Mouse (Mus musculus): ENCODE results near the gene Usf2.

The Usf2 gene

DNA sequence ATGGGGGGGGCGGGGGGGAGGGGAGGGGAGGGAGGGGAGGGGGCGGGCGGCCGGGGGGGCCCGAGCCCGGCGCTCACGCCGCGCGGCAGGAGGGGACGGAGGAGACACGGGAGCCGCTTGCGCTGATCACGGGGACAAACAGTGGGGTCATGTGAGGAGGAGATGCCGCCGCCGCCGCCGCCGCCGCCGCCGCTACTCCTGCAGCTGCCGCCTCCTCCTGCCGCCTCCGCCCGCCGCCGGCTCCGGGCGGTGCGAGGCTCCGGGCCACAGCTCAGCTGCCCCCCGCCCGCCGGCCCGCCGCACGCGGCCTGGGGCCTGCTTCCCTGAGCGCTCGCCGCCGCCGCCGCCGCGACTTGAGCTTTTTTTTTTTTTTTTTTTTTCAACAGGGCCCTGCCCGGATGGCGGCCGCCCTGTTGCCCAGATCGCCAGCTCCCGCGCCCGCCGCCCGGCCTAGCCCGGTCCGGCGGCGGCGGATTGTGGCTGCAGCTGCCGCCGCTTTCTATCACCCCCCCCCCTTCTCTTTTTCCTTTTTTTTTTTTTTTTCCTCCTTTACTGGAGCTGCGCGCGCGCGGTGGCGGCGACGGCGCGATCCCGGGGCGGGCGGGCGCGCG, at the start of gene Usf2:
TSS of gene Usf2 (minus strand) at position 48 of the 611 bp plus-strand sequence.
- peak; percentile 72 for DNase-seq (ENCODE audit: low spot score in 2 of 2)

DNA sequence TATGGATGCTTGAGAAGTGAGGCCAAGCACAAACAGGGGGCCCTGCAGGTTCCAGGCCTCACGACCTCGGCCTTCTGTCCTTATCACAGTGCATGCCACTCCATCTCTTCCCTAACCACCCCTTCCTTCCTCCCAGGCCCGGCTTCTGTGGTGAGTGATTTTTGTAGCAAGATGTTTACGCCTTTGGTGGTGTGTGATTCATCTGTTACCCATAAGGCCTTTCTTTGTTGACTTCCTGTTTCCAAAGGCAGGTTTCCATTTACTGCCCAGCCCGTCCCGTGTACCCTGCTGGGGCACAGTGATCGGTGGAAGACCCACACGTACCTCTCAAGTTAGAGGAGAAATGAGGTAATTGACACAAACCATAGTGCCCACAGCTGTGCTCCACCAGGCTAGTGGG, 46.0 kb upstream of the Usf2 start:
- no peak for DNase-seq (ENCODE audit: low spot score in 2 of 2)

DNA sequence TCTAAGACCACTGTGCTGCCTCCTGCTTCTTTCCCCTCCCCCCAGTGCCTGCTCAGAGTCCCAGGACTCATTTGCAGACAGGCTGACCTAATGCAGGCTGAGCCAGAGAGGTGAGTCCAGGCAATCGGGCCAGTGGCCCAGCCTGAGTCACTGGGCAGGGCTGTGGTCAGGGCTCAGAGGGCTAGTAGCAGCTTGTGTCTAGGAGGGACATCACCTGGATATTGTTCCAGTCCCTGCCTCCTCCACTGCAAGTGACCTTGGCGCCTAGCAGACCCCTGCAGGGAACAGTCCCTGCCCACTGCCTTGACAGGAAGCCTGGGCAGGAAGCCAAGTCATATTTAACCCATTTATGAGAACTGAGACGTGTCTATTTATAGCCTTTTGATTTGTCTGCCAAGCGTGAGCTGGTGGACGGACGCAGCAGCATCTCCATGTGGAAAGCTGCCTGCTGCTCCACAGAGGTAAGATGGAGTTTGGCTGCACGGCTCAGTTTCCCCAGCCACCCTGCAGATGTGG, 44.0 kb upstream of the Usf2 start:
- DNase-seq (ENCODE audit: low spot score in 2 of 2) = peak; percentile 5 to 26

DNA sequence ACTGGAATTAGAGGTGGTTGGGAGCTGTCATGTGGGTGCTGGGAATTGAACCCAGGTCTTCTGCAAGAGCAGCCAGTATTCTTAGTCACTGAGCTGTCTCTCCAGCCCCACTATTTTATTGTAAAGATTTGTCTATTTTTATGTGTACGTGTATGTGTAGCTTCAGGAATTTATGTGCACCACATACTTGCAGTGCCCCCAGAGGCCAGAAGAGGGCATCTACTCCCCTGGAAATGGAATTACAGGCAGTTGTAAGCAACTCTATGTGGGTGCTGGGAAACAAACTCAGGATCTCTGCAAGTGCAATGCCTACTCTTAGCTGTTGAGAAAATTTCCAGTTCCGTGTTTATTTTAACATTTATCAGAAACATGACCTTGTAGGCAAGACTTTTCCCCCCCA, 39.9 kb upstream of the Usf2 start:
- DNase-seq (ENCODE audit: low spot score in 2 of 2) = no peak

DNA sequence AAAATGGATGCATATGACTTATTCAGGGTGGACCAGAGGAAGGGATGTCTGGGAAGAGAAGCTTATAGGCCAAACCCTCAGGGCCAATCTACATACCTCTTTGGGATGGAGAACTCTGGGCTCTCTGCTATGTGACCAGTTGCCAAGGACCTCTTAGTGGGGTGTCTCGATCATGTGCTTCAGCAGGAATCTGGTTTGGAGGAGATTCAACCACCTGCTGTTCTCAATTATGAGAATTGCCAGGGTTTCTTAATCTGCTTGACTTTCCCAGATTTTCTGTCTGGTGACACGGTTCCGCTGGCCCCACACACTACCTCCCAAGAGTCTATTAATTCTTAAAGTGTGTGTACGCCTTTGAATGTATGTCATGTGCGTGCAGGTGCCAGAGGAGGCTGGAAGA, 37.4 kb upstream of the Usf2 start:
- DNase-seq (ENCODE audit: low spot score in 2 of 2) = no peak

DNA sequence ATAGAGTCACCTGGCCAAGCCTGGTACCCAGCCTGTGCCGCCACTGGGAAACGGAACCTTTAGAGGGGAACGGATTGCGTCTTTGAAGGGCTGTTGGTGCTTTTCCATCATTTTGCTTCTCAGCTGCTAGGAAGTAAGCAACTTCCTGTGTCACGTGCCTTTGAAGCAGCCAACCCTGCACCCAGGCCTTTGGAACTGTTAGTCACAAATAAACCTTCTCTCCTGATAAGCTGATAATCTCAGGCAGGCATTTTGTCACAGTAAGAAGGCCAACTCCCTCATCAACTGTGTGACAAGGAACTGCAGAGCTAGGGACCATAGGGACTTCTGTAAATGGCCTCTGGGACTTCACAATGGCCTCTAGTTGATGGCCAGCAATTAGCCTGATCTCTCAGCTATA, 35.5 kb upstream of the Usf2 start:
- no peak for DNase-seq (ENCODE audit: low spot score in 2 of 2)

DNA sequence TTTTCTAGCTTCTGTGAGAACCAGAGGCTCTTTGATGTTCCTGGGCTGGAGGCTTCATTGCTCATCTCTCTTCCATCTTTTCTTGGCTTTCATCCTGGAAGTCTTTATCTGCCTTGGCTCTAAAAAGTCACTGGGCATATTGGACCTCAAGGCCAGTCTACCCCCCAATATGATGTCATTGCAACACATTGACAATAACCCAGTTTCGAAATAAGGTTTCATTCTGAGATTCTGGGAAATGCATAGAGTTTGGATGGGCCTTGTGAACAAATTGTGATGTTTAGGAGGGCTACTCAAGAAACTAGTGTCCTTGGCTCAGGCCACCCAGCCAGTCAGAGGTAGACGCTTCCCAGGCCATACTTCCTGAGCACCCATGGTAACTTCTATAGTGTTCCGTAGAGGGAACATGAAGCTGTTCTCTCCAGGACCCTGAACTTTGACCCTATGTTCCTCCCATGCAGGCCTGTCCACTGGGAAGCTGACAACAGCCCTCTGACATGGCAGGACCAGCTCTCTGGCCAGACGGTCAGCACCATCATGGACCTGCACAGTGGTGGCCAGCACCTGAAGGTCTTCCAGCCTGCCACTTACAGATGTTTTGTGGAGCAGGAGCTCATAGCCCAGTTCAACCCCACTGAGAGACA, 32.0 kb upstream of the Usf2 start:
- DNase-seq (ENCODE audit: low spot score in 2 of 2) = no peak

DNA sequence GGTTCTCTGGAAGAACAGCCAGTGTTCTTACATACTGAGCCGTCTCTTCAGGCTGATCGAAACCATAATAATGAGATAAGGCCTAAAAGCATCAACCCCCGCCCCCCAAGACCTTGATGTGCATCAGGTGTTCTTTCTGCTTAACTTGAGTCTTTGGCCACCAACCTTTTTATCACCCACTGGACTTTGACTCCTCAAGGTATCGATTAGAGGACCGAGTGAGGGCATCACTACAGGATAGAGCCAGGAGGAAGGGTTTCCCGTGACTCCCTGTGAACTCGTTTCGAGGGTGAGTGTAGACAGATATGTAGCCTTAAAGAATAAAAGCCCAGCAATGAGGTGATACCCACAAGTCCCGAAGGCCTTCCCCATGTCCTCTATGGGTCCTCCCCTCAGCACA, 28.8 kb upstream of the Usf2 start:
- no peak for DNase-seq (ENCODE audit: low spot score in 2 of 2)

DNA sequence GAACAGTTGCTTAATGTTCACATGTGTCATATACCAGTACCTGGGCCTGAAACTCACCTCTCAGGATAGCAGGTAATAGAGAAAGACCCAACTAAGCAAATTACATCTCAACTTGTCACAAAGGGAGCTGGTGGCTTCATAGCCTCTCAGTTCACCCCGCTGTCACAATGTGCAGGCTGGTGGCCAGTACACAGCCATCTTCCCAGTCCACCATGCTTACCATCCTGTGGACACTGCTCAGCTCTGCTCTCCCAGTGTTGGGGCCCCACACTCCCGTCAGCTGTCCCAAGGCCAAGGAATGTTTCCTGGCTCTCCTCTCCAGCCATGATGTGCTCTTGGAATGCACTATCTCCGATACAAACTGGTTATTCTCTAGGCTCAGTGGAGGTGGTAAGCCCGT, 25.1 kb upstream of the Usf2 start:
- no peak for DNase-seq (ENCODE audit: low spot score in 2 of 2)

DNA sequence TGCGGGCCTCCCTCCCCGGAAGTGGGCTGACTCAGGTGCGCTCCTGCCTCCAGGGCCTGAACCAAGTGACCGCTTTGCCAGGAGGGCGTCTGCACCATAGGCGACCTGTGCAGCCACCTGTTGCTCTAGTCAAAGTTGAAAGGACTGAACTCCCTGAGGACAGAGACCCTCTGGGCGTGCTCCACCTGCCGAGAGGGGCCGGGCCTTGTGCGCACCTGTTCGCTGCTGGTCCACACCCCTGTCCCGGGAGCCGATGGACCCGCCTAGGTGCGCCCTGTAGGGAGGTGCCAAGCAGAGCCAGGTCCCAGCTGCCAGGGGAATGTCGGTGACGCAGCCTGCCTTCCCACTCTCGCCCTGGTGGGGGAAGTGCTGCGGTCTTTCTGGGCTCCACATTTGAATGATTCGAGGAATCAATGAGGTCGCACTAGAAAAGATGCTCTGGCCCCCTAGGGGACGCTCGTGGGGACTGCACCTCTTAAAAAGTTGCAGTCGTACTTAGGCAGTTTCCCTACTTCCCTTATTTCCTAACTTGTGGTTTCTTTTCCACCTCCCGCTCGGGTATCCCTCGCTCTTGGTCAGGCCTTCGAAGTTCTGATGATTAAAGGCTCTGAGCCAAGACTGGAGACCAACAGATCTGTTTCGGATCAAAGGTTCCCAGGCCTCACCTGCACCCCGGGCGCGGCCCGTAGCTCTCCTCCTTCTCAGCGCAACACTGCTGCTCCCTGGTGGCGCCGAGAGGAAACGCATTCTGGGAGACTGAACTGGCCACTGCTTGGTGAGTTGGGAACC, 17.1 kb upstream of the Usf2 start, which contains the start of gene Fam187b:
TSS of gene Fam187b (plus strand) at position 290 of the 789 bp plus-strand sequence.
- DNase-seq (ENCODE audit: low spot score in 2 of 2) = peak; percentile 66 to 72

DNA sequence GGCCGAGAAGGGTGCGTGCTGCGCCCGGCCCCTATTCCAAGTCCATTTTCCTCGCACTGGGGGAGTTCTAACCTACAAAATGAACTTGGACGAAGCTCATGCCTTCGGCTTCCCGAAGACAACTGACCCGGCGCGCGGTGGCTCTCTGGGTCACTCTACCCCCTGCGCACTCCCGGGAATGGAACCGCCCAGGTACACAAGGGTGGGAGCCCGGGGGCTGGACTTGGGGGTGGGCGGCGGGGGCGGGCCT, 16.6 kb upstream of the Usf2 start, which contains the start of gene Lsr:
TSS of gene Lsr (minus strand) at position 214 of the 250 bp plus-strand sequence.
- DNase-seq (ENCODE audit: low spot score in 2 of 2) = no peak

DNA sequence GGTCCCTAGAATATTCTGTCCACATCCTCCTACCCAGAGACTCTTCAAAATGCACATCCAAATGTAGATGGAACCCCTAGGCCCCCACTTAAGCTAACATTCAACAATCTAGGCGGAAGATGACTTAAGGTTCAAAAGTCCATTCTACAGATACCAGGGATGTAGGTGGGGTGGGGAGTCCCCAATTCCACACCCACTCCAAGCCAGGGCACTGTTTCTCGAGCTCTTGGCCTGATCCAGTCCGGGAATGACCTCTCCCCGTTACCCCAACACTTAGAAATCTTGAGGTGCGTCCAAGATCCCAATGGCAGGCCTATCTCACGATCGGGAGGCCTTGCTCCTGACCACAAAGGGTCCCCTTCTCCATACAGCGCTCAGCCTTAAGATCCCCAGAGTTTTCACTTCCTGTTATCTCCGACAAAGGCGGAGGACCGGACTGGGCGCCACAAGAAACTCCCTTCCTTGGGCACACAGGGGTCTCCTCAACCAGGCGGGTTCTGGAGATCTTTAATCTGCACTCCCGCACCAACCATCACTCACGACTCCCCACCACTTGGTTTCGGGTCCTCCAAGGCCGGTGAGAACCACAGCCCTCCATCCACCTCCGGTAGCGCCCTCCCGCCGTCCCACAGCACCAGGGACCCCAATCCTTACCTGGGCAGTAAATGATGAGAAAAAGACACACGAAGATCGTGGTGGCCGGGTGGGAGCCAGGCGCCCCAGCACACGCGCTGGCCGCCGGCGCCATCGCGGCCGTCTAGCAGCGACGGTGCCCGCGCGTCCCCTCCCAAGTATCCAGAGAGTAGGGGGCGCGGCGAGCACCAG, 16.0 kb upstream of the Usf2 start:
- DNase-seq (ENCODE audit: low spot score in 2 of 2) = no peak

DNA sequence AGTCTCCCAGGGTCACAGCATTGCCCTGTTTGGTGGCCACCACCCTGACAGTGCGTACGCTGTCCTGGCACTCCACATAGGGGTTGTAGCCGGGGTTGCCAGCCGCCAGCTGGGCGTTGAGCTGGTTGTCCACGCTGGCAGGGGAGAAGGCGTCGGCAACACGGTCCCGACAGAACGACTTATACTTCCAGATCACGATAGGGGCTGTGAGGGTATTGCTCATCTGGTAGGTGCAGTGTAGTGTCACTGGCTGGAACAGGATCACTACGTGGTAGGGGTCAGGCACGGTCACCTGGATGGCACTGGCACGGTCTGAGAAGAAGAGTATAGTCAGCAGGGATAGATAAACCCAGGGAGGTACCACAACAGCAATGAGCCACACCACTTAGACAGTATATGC, 15.3 kb upstream of the Usf2 start:
- no peak for DNase-seq (ENCODE audit: low spot score in 2 of 2)

DNA sequence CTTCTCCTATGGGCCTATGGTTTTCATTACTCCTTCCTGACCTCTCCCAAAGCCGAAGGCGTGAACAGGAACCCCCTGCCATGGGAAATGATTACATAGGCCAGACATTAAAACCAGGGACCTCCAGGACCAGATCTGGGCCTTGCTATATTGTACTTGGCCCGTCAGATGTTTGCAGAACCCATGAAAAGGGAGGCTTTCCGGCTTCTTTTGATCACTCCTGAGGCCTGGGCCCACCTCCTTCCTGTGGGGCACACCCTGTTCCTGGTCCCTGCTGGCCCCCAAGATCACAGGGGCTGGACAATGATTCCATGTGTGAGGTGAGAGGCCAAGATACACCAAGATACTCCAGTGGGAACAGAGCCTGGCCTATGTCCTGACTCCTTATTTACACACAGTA, 12.6 kb upstream of the Usf2 start:
- DNase-seq (ENCODE audit: low spot score in 2 of 2) = no peak

DNA sequence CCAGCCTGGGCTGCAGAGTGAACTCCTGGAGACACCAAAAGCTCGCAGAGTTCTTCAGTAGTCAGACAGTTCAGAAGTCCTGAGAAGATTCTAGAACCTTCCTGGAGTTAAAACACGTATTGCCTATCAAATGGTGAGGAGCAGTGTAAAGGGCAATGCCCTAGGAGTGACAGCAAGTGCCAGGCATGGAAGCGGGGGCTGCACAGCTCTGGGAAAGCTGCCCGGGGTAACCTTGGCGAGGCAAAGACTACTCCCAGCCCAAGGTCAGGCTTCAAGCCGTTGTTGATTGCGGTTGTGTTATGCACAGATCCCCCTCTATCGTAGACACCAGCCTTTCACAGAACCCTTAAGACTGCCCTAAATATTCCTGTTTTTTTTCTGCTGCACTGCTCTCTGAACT, 12.0 kb upstream of the Usf2 start:
- no peak for DNase-seq (ENCODE audit: low spot score in 2 of 2)

DNA sequence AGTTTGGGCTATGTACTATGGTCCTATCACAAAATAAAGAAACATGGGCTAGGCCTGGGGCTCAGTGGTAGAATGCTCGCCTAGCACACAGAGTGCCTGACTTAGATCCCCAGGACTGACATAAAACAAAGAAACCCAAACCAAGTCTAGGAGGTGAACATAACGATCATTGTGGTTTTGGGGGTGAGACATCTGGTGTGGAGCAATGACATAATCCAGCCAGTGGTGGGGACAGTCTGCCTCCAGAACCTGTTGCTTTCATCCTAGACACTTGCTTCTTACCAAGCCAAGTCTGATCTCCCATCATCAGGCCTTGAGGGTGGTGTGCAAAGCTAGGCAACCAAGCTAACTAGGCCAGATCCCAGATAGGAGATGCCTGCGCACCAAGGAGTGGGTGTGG, 10.1 kb upstream of the Usf2 start:
- DNase-seq (ENCODE audit: low spot score in 2 of 2) = no peak

DNA sequence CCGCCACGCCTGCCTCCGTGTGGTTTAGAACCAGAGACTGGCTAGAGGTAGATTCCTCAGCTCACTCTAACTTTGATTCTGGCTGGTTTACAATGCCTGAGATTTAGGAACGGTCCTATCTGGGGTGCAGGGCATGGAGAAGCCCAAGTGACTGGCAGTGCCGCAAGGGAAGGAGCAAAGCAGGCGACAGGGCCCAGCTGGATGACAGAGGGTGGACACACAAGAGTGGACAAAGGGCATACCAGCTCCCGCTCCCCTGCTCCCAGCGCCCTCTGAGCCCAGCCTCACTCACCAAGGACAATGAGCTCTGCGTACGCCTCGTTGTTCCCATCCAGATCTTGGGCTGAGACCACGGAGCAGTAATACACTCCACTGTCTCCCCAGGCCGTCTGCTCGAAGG, 9.1 kb upstream of the Usf2 start:
- no peak for DNase-seq (ENCODE audit: low spot score in 2 of 2)

DNA sequence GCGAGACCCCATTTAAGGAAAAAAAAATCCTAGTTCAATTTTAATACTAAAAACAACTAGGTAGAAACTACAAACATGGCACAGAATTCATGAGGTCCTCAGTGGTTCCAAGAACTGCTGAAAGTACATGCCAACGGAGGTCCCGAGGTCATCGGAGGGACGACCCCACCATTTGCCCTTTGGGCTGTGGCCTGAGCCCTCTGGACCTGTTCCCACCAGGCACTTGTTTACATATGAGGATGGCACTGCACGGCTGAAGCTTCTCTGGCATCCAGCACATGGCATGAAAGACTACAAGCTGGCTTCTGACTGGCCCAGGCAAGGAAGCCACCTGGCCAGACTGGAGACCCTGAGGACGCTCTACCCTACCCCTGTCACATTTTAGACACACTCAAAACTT, 7.8 kb upstream of the Usf2 start:
- DNase-seq (ENCODE audit: low spot score in 2 of 2) = no peak

DNA sequence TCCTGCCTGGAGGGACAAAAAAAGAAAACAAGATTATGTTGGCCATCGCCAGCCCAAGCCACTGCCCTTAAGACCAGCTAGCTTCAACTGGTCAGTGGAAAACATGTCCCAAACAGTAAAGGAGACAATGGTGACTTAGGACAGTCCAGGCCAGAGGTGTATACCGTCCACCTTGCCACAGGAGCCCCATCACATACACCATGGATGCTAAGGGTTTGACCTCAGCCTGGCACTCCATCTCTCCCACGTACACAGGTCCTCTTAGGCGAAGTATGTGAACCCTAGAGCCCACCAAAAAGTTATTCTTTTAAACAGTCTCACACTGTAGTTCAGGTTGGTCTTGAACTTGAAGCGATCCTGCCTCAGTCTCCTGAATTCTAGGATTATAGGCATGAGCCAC, 6.3 kb upstream of the Usf2 start:
- DNase-seq (ENCODE audit: low spot score in 2 of 2) = no peak

DNA sequence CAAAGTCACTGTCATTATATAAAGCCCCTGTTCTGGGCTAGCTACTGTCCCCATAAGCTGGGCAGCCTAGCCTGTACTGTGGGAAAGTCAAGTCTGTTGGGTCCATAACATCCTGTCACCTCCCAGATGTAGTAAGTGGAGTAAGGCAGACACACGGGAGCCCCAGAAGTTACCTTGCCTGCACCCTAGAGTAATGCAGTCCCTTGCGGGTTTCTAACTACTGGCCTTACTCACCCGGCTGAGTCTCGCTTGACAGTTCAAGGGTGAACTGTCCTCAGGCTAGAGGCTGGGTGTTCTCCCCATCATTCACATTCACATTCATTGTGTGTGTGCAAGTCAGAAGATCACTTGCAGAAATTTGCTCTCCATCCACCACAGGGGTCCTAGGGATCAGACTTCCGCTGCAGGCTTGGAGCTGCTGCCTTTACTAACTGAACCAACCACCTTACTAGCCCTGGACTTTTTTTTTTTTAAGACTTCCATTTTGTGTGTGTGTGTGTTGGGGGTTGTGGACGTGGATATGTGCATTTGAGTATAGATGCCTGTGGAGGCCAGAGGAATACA, 3.3 kb upstream of the Usf2 start:
- DNase-seq (ENCODE audit: low spot score in 2 of 2) = no peak

DNA sequence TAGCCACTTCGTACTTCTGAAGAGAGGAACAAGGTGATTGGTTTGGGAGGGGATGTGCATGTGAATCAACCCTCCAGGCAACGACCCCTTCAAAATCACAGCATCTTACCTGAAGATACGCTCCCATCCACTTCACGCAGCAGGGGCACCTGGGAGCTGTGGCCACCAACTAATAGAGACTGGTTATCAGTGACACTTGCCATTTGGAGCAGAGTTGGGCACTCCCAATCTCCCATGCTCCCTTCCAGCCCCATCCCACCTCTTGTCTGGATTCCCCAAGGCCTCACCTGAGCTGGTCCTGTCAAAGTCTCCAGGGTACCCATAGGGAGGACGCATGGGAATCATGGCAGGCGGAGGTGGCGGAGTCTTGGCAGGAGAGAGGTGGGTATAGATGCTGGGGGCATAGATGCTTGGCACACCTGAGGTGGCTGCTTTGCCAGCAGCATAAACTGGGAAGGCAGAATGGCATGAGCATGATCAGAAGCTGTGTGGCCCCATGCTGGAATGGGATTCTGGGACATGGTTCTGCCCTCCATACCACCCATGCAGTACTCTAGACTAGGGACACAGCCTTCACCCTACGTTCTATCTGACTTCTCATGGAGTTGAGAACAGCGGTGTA, 2.4 kb upstream of the Usf2 start:
- DNase-seq (ENCODE audit: low spot score in 2 of 2) = no peak
